23 mouse cellular contexts compared by ENCODE assay signal in the genomic region with DNA sequence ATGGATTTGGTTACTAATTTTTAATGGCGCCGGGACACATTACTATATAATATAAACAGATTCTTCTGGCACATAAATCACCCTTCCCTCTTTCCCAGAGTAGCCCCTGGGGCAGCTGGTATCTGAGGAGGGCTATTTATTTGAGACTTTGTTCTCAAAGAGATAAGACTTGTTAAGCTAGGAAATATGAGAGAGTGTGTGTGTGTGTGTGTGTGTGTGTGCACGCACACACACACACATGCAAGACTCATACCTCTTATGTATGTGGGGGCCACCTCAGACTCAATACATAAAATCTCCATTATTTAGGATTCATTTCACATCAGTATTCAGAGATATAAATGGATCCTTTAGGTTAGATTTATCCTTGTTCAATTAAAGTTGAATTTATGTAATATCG.
DNase-seq lines count a peak whose midpoint lies in the region; ATAC-seq and TF ChIP-seq lines count a peak whose summit lies in the region.
"Had no signal": no experiment of that assay in that cellular context is flagged by ENCODE, and none has a peak within 500 bp of the region (broad histone marks: within the 10 kb centered on the region; RNA-seq: fewer than 3 reads in every experiment).

No protein-coding gene starts in this region.

- no peaks in the 10 kb centered on the region for H3K27me3 ChIP-seq in lung, embryonic 14.5 days (ENCODE audit: insufficient read depth, low read length)
- H3K27me3 ChIP-seq in midbrain, embryonic 11.5 days (ENCODE audit: control insufficient read depth, insufficient read depth, low read length), result no peaks in the 10 kb centered on the region
- H3K27me3 ChIP-seq in midbrain, embryonic 13.5 days, result no peaks in the 10 kb centered on the region
- H3K27me3 ChIP-seq: CH12.LX; embryonic facial prominence, embryonic 12.5 days; forebrain, embryonic 13.5 days; Patski had no signal

- no peak overlapping the region for H3K27ac ChIP-seq in lung, embryonic 14.5 days (ENCODE audit: low read depth)
- H3K27ac ChIP-seq in midbrain, embryonic 11.5 days (ENCODE audit: low read depth, low read length), result no peak overlapping the region
- H3K27ac ChIP-seq in midbrain, embryonic 13.5 days, result no peak overlapping the region
- H3K27ac ChIP-seq: embryonic facial prominence, embryonic 10.5 days; embryonic facial prominence, embryonic 12.5 days; forebrain, embryonic 13.5 days had no signal

- WGBS in lung, embryonic 14.5 days, result 10% methylated on average over 4 of the region's 4 CpGs
- WGBS in midbrain, embryonic 11.5 days, result 93% methylated on average over 4 of the region's 4 CpGs
- WGBS in midbrain, embryonic 13.5 days, result 93% methylated on average over 4 of the region's 4 CpGs

- no peak overlapping the region for H3K4me2 ChIP-seq in lung, embryonic 14.5 days
- no peak overlapping the region for H3K4me2 ChIP-seq in midbrain, embryonic 11.5 days
- H3K4me2 ChIP-seq in midbrain, embryonic 13.5 days (replicated peaks), result no peak overlapping the region
- H3K4me2 ChIP-seq: embryonic facial prominence, embryonic 12.5 days; forebrain, embryonic 13.5 days had no signal

- no peak overlapping the region for H3K9ac ChIP-seq in lung, embryonic 14.5 days
- H3K9ac ChIP-seq in midbrain, embryonic 11.5 days (ENCODE audit: low read length), result no peak overlapping the region
- H3K9ac ChIP-seq in midbrain, embryonic 13.5 days (replicated peaks), result no peak overlapping the region
- H3K9ac ChIP-seq: embryonic facial prominence, embryonic 12.5 days; forebrain, embryonic 13.5 days had no signal

- DNase-seq in heart, adult 11 months, result peak; percentile 12
- DNase-seq in heart, adult 9 months (ENCODE audit: low spot score in 2 of 2), result no peak
- peak; percentile 54 for DNase-seq in lung, embryonic 14.5 days
- DNase-seq in lung, postnatal 10 days, result no peak
- DNase-seq in midbrain, embryonic 11.5 days (ENCODE audit: low spot score, missing footprints), result peak; percentile 60
- DNase-seq: adrenal gland, adult 8-10 months; adrenal gland, postnatal 14 days; adrenal gland, postnatal 36 days; B cell, adult 2 months; cerebellum, adult 11-12 months; cerebellum, adult 2 months; cerebellum, adult 9-10 months; cerebellum, postnatal 10 days had no signal

- 0 out of 2 replicates have a peak, but pooled peaks have one; percentile 41 for ATAC-seq in lung, embryonic 14.5 days (ENCODE audit: insufficient read depth)
- ATAC-seq in midbrain, embryonic 11.5 days (ENCODE audit: low FRiP score), result no peak
- no peak for ATAC-seq in midbrain, embryonic 13.5 days
- ATAC-seq: activated CD4-positive, CD25-positive, alpha-beta regulatory T cell, adult 4 months; CD4-positive, CD25-positive, alpha-beta regulatory T cell, adult 4 months; forebrain, embryonic 13.5 days; forebrain, embryonic 16.5 days; Patski had no signal

- H3K36me3 ChIP-seq in lung, embryonic 14.5 days (ENCODE audit: insufficient read depth), result no peaks in the 10 kb centered on the region
- no peaks in the 10 kb centered on the region for H3K36me3 ChIP-seq in midbrain, embryonic 11.5 days (ENCODE audit: control insufficient read depth, insufficient read depth, low read length)
- no peaks in the 10 kb centered on the region for H3K36me3 ChIP-seq in midbrain, embryonic 13.5 days
- H3K36me3 ChIP-seq: embryonic facial prominence, embryonic 10.5 days; embryonic facial prominence, embryonic 12.5 days; G1E had no signal

- no peak for TF ChIP-seq CTCF in lung, embryonic 14.5 days (IDR thresholded peaks at IDR 0.05; ENCODE audit: low read depth)

- H3K9me3 ChIP-seq in lung, embryonic 14.5 days (ENCODE audit: low read depth, low read length), result no peaks in the 10 kb centered on the region
- no peaks in the 10 kb centered on the region for H3K9me3 ChIP-seq in midbrain, embryonic 11.5 days (ENCODE audit: control insufficient read depth, low read length)
- H3K9me3 ChIP-seq in midbrain, embryonic 13.5 days, result no peaks in the 10 kb centered on the region
- H3K9me3 ChIP-seq: embryonic facial prominence, embryonic 10.5 days; embryonic facial prominence, embryonic 12.5 days; forebrain, embryonic 13.5 days had no signal

- no peak overlapping the region for H3K4me3 ChIP-seq in lung, embryonic 14.5 days (ENCODE audit: low read depth, low read length)
- H3K4me3 ChIP-seq in midbrain, embryonic 11.5 days (ENCODE audit: low read depth, low read length), result no peak overlapping the region
- no peak overlapping the region for H3K4me3 ChIP-seq in midbrain, embryonic 13.5 days (replicated peaks)
- H3K4me3 ChIP-seq: embryonic facial prominence, embryonic 10.5 days; embryonic facial prominence, embryonic 12.5 days; forebrain, embryonic 13.5 days had no signal

- peaks cover 8% of the 10 kb centered on the region for H3K4me1 ChIP-seq in lung, embryonic 14.5 days (ENCODE audit: insufficient read depth)
- no peaks in the 10 kb centered on the region for H3K4me1 ChIP-seq in midbrain, embryonic 11.5 days (ENCODE audit: control insufficient read depth, insufficient read depth, low read length)
- no peaks in the 10 kb centered on the region for H3K4me1 ChIP-seq in midbrain, embryonic 13.5 days (replicated peaks)
- H3K4me1 ChIP-seq: embryonic facial prominence, embryonic 10.5 days; embryonic facial prominence, embryonic 12.5 days; forebrain, embryonic 13.5 days had no signal

Comparison
In these comparisons a context has a peak if more than half of its experiments do, and no peak if none do; other contexts are left out.
1. DNase-seq: peak in heart, adult 11 months (single experiment), lung, embryonic 14.5 days (single experiment) and midbrain, embryonic 11.5 days (single experiment); none in heart, adult 9 months (0 of 2) and lung, postnatal 10 days (single experiment).